Mouse (Mus musculus): ENCODE data around the gene Dennd2c.

DNA sequence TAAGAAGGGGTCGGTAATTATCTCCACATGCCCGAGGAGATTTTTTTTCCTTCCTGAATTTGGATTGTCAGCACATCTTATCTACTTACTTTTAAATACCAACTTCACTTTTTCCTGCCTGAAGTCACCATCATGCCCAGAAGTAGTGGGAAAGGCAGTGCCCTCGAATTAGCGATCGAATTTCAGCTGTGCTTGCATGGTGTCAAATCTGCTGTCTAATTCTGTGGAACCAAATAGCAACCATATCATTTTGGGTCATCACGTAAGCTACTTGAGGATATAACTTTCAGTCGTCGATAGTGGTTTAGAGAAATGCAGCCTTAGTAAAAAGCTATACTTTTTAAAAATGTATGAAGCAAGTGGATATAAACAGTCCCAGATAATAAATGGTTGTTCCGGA, 25.9 kb upstream of the Dennd2c start:
- TF ChIP-seq MAX (IDR thresholded peaks at IDR 0.05) (no peak), CTCF (IDR thresholded peaks at IDR 0.05; ENCODE audit: control insufficient read depth, insufficient read depth, insufficient read length) (no peak), MYOD1 (IDR thresholded peaks at IDR 0.05; ENCODE audit: control insufficient read depth, insufficient read length, low read depth) (no peak), CEBPB (IDR thresholded peaks at IDR 0.05; ENCODE audit: low read depth) (no peak), MYOG (IDR thresholded peaks at IDR 0.05; ENCODE audit: control insufficient read depth, extremely low read depth, insufficient read length) (no peak)

Data from C2C12 (cell line).